Mouse (Mus musculus): ENCODE results near the gene Cdipt. TPM values are rescaled to one million over a fixed set of nuclear protein-coding genes. Genes with fewer than 3 reads are reported as not detected.

The Cdipt gene
- polyA plus RNA-seq, 1 experiment from 2014 or later, result 92.8 TPM

DNA sequence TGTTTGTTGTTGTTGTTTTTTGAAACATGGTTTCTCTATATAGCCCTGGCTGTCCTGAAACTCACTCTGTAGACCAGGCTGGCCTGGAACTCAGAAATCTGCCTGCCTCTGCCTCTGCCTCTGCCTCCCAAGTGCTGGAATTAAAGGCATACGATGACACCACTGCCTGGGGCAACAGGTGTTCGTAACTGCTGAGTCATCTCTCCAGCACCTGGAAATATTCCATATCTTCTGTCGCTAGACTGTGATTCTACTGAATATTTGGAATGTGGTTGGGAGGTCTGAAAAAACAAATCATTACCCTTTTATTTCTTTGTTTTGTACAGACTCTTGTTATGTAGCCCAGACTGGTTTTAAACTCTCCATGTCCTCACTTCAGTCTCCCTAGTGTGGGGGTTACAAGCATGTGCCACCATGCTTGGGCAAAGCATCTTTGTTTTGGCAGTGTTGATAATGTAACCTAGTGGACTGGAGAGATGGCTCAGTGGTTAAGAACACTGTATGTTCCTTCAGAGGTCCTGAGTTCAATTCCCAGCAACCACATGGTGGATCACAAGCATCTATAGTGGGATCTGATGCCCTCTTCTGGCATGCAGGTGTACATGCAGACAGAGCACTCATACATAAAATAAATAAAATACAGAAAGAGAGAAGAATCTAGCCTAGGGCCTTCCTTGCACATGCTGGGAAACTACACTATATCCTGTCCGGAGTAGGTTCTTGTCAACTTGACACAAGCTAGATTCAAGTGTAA lies 28.6 kb downstream of the Cdipt start:
- Histone ChIP-seq H3K9ac (no peak overlapping the region), H3K27me3 (ENCODE audit: insufficient read depth, low read length) (no peaks in the 10 kb centered on the region), H3K36me3 (ENCODE audit: insufficient read depth) (no peaks in the 10 kb centered on the region), H3K4me3 (ENCODE audit: low read depth, low read length) (no peak overlapping the region), H3K4me2 (no peak overlapping the region), H3K9me3 (ENCODE audit: low read depth, low read length) (no peaks in the 10 kb centered on the region), H3K27ac (ENCODE audit: low read depth) (no peak overlapping the region), H3K4me1 (ENCODE audit: insufficient read depth) (no peaks in the 10 kb centered on the region)
- TF ChIP-seq CTCF (IDR thresholded peaks at IDR 0.05; ENCODE audit: low read depth), result peak; percentile 26
- WGBS, result 76% methylated on average over 4 of the region's 4 CpGs
- DNase-seq (no peak), ATAC-seq (ENCODE audit: insufficient read depth) (no peak)

GRCm38 (mm10) chr7:127007313-127008024 lies 31.8 kb downstream of the Cdipt start:
- no peaks in the 10 kb centered on the region for H3K4me1 ChIP-seq (ENCODE audit: insufficient read depth)
- whole genome bisulfite sequencing, result 75% methylated on average over 6 of the region's 6 CpGs
- no peak overlapping the region for H3K4me3 ChIP-seq (ENCODE audit: low read depth, low read length)
- ATAC-seq (ENCODE audit: insufficient read depth) (no peak), DNase-seq (no peak)
- H3K27me3 ChIP-seq (ENCODE audit: insufficient read depth, low read length), result no peaks in the 10 kb centered on the region
- H3K9ac ChIP-seq, result no peak overlapping the region
- TF ChIP-seq CTCF (IDR thresholded peaks at IDR 0.05; ENCODE audit: low read depth), result no peak
- H3K9me3 ChIP-seq (ENCODE audit: low read depth, low read length), result no peaks in the 10 kb centered on the region
- H3K36me3 ChIP-seq (ENCODE audit: insufficient read depth), result peaks cover 7% of the 10 kb centered on the region; the same call in 1 of the 2 replicates
- no peak overlapping the region for H3K4me2 ChIP-seq
- H3K27ac ChIP-seq (ENCODE audit: low read depth), result no peak overlapping the region

DNA sequence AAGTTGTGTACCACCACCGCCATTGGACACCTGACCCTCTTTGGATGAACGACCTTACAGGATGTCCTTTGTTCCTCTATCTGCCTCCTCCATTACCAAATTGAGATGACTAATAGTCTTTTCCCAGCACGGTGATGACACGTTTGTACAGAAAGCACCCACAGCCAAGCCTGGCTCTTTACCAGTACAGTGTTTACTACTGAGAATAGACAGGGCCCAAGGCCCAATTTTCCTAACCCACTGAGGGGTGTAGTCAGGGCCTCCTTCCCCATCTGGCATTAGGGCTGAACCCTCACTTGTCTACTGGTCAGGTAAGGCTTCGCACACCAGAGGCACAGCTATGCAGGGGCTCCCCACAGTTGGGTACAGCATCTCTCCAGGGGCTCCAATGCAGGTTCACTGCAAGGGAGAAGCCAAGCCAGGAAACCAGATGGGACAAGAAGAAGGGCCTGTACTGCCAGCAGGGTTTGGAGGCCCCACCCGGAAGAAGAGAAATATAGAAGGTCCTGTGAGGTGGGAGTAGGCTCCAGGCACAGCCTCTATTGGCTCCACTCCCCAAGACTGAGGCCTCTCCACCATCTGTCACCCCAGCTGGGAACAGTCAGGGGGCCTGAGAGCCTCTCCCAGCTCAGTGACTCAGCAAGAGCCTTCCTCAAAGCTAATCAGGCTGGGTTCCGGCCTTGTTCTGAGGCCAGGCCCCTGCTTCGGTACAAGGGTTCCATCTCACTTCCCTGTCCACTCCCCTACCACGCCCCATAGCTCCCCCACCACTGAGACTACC lies 32.7 kb downstream of the Cdipt start:
- no peaks in the 10 kb centered on the region for H3K27me3 ChIP-seq (ENCODE audit: insufficient read depth, low read length)
- no peak for TF ChIP-seq CTCF (IDR thresholded peaks at IDR 0.05; ENCODE audit: low read depth)
- H3K9me3 ChIP-seq (ENCODE audit: low read depth, low read length), result no peaks in the 10 kb centered on the region
- peak; percentile 80 for ATAC-seq (ENCODE audit: insufficient read depth)
- H3K4me2 ChIP-seq, result no peak overlapping the region
- 43% methylated on average over 9 of the region's 9 CpGs for WGBS
- H3K4me3 ChIP-seq (ENCODE audit: low read depth, low read length), result no peak overlapping the region
- H3K4me1 ChIP-seq (ENCODE audit: insufficient read depth), result no peaks in the 10 kb centered on the region
- DNase-seq, result peak; percentile 63
- peak overlapping the region; percentile 63 for H3K27ac ChIP-seq (ENCODE audit: low read depth)
- H3K36me3 ChIP-seq (ENCODE audit: insufficient read depth), result peaks cover 17% of the 10 kb centered on the region; the same call in 1 of the 2 replicates
- peak overlapping the region; percentile 29 for H3K9ac ChIP-seq

GRCm38 (mm10) chr7:127009307-127010085 lies 33.8 kb downstream of the Cdipt start:
- WGBS, result 78% methylated on average over 17 of the region's 17 CpGs
- peak overlapping the region; percentile 46; the same call in 1 of the 2 replicates for H3K27ac ChIP-seq (ENCODE audit: low read depth)

GRCm38 (mm10) chr7:127011051-127011450 lies 35.3 kb downstream of the Cdipt start:
- no peak for TF ChIP-seq CTCF (IDR thresholded peaks at IDR 0.05; ENCODE audit: low read depth)
- WGBS, result 86% methylated on average over 2 of the region's 2 CpGs

More at GRCm38 (mm10) chr7:127009307-127010085, 33.8 kb downstream of the Cdipt start:
- DNase-seq, result no peak
- Histone ChIP-seq H3K27me3 (ENCODE audit: insufficient read depth, low read length) (no peaks in the 10 kb centered on the region), H3K4me3 (ENCODE audit: low read depth, low read length) (no peak overlapping the region), H3K4me1 (ENCODE audit: insufficient read depth) (no peaks in the 10 kb centered on the region), H3K9ac (0 out of 2 replicates have a peak overlapping the region, but pooled peaks have one; percentile 29), H3K9me3 (ENCODE audit: low read depth, low read length) (no peaks in the 10 kb centered on the region), H3K4me2 (no peak overlapping the region), H3K36me3 (ENCODE audit: insufficient read depth) (peaks cover 25% of the 10 kb centered on the region; the same call in 1 of the 2 replicates)
- ATAC-seq (ENCODE audit: insufficient read depth), result no peak
- TF ChIP-seq CTCF (IDR thresholded peaks at IDR 0.05; ENCODE audit: low read depth), result no peak

DNA sequence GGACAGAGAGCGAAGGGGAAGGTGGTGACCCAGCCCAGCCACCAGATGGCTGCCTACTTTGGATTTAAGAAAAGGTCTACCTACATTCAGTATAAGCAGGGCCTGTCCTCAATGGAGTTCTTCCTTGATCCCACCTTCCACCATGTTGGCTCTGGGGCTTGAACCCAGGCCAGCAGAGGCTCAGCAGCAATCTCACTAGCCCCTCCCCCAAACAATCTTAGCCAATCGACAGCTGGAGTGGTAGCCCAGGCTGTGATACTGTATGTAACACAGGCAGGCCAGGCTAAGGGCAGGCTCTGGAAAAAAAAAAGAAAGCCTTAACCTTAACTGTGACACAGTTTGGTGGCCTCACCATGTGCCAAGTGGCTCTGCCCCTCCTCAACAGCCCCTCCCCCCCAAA lies 36.0 kb downstream of the Cdipt start:
- Histone ChIP-seq H3K27ac (ENCODE audit: low read depth) (no peak overlapping the region), H3K4me3 (ENCODE audit: low read depth, low read length) (no peak overlapping the region), H3K27me3 (ENCODE audit: insufficient read depth, low read length) (no peaks in the 10 kb centered on the region), H3K4me2 (no peak overlapping the region), H3K9me3 (ENCODE audit: low read depth, low read length) (no peaks in the 10 kb centered on the region), H3K36me3 (ENCODE audit: insufficient read depth) (peaks cover 38% of the 10 kb centered on the region), H3K9ac (no peak overlapping the region), H3K4me1 (ENCODE audit: insufficient read depth) (peaks cover 5% of the 10 kb centered on the region; the same call in 1 of the 2 replicates)
- TF ChIP-seq CTCF (IDR thresholded peaks at IDR 0.05; ENCODE audit: low read depth), result 0 out of 2 replicates have a peak, but pooled peaks have one; percentile 7
- ATAC-seq (ENCODE audit: insufficient read depth) (no peak), DNase-seq (no peak)
- 79% methylated on average over 2 of the region's 2 CpGs for WGBS

More at GRCm38 (mm10) chr7:127011051-127011450, 35.3 kb downstream of the Cdipt start:
- Histone ChIP-seq H3K27ac (ENCODE audit: low read depth) (no peak overlapping the region), H3K9ac (no peak overlapping the region), H3K9me3 (ENCODE audit: low read depth, low read length) (no peaks in the 10 kb centered on the region), H3K36me3 (ENCODE audit: insufficient read depth) (peaks cover 38% of the 10 kb centered on the region), H3K4me3 (ENCODE audit: low read depth, low read length) (no peak overlapping the region), H3K4me1 (ENCODE audit: insufficient read depth) (peaks cover 5% of the 10 kb centered on the region; the same call in 1 of the 2 replicates), H3K4me2 (no peak overlapping the region), H3K27me3 (ENCODE audit: insufficient read depth, low read length) (no peaks in the 10 kb centered on the region)
- DNase-seq (no peak), ATAC-seq (ENCODE audit: insufficient read depth) (no peak)
